Mouse (Mus musculus): ENCODE measurements around the gene Taf1. TPM values are rescaled to one million over a fixed set of nuclear protein-coding genes. Genes with fewer than 3 reads are reported as not detected.

Gene Taf1
- polyA plus RNA-seq, 1 experiment = 34.1 TPM

GRCm38 (mm10) chrX:101620317-101620716 is 87.8 kb downstream of the Taf1 start:
- no peak overlapping the region for H3K27ac ChIP-seq (ENCODE audit: insufficient read depth, low read length)
- no peaks in the 10 kb centered on the region for H3K4me1 ChIP-seq (ENCODE audit: control insufficient read depth, insufficient read depth, low read length)
- no peak overlapping the region for H3K4me3 ChIP-seq (ENCODE audit: insufficient read depth, low read length)
- TF ChIP-seq CTCF (IDR thresholded peaks at IDR 0.05; ENCODE audit: extremely low read depth, insufficient read depth, low read length) (no peak), POLR2A (IDR thresholded peaks at IDR 0.05; ENCODE audit: extremely low read depth, insufficient read depth, low read length) (no peak)

GRCm38 (mm10) chrX:101622539-101622938 is 90.0 kb downstream of the Taf1 start:
- H3K27ac ChIP-seq (ENCODE audit: insufficient read depth, low read length) = no peak overlapping the region
- H3K4me1 ChIP-seq (ENCODE audit: control insufficient read depth, insufficient read depth, low read length) = no peaks in the 10 kb centered on the region
- no peak overlapping the region for H3K4me3 ChIP-seq (ENCODE audit: insufficient read depth, low read length)
- TF ChIP-seq POLR2A (IDR thresholded peaks at IDR 0.05; ENCODE audit: extremely low read depth, insufficient read depth, low read length) = no peak
- TF ChIP-seq CTCF (IDR thresholded peaks at IDR 0.05; ENCODE audit: extremely low read depth, insufficient read depth, low read length) = no peak

- Histone ChIP-seq H3K4me1 (ENCODE audit: control insufficient read depth, insufficient read depth, low read length) (no peaks in the 10 kb centered on the region), H3K27ac (ENCODE audit: insufficient read depth, low read length) (no peak overlapping the region), H3K4me3 (ENCODE audit: insufficient read depth, low read length) (no peak overlapping the region)
- TF ChIP-seq CTCF (IDR thresholded peaks at IDR 0.05; ENCODE audit: extremely low read depth, insufficient read depth, low read length) = no peak
- TF ChIP-seq POLR2A (IDR thresholded peaks at IDR 0.05; ENCODE audit: extremely low read depth, insufficient read depth, low read length) = no peak
These were observed 104.4 kb downstream of the Taf1 start for GRCm38 (mm10) chrX:101636821-101637525.

GRCm38 (mm10) chrX:101638856-101639255 is 106.3 kb downstream of the Taf1 start:
- H3K4me1 ChIP-seq (ENCODE audit: control insufficient read depth, insufficient read depth, low read length) = no peaks in the 10 kb centered on the region; the same call in 1 of the 2 replicates
- H3K4me3 ChIP-seq (ENCODE audit: insufficient read depth, low read length) = peak overlapping the region; percentile 90; the same call in 1 of the 2 replicates
- H3K27ac ChIP-seq (ENCODE audit: insufficient read depth, low read length) = no peak overlapping the region
- TF ChIP-seq POLR2A (IDR thresholded peaks at IDR 0.05; ENCODE audit: extremely low read depth, insufficient read depth, low read length) = no peak
- TF ChIP-seq CTCF (IDR thresholded peaks at IDR 0.05; ENCODE audit: extremely low read depth, insufficient read depth, low read length) = no peak

GRCm38 (mm10) chrX:101639306-101639705 is 106.8 kb downstream of the Taf1 start:
- Histone ChIP-seq H3K4me1 (ENCODE audit: control insufficient read depth, insufficient read depth, low read length) (no peaks in the 10 kb centered on the region; the same call in 1 of the 2 replicates), H3K27ac (ENCODE audit: insufficient read depth, low read length) (0 out of 2 replicates have a peak overlapping the region, but pooled peaks have one; percentile 52), H3K4me3 (ENCODE audit: insufficient read depth, low read length) (peak overlapping the region; percentile 90; the same call in 1 of the 2 replicates)
- TF ChIP-seq CTCF (IDR thresholded peaks at IDR 0.05; ENCODE audit: extremely low read depth, insufficient read depth, low read length) = no peak
- TF ChIP-seq POLR2A (IDR thresholded peaks at IDR 0.05; ENCODE audit: extremely low read depth, insufficient read depth, low read length) = no peak

GRCm38 (mm10) chrX:101639741-101640166 is 107.2 kb downstream of the Taf1 start, which contains the start of gene Ogt:
Gene Ogt (plus strand): TSS chrX:101640060.
- Histone ChIP-seq H3K4me3 (ENCODE audit: insufficient read depth, low read length) (peak within 1 kb of the TSS; percentile 90), H3K4me1 (ENCODE audit: control insufficient read depth, insufficient read depth, low read length) (no peaks in the 10 kb centered on the region; the same call in 1 of the 2 replicates), H3K27ac (ENCODE audit: insufficient read depth, low read length) (peak within 1 kb of the TSS; percentile 85)
- TF ChIP-seq POLR2A (IDR thresholded peaks at IDR 0.05; ENCODE audit: extremely low read depth, insufficient read depth, low read length) = peak; percentile 74
- no peak for TF ChIP-seq CTCF (IDR thresholded peaks at IDR 0.05; ENCODE audit: extremely low read depth, insufficient read depth, low read length)

- Histone ChIP-seq H3K4me3 (ENCODE audit: insufficient read depth, low read length) (peak overlapping the region; percentile 90), H3K4me1 (ENCODE audit: control insufficient read depth, insufficient read depth, low read length) (no peaks in the 10 kb centered on the region; the same call in 1 of the 2 replicates), H3K27ac (ENCODE audit: insufficient read depth, low read length) (peak overlapping the region; percentile 85)
- TF ChIP-seq CTCF (IDR thresholded peaks at IDR 0.05; ENCODE audit: extremely low read depth, insufficient read depth, low read length) (no peak), POLR2A (IDR thresholded peaks at IDR 0.05; ENCODE audit: extremely low read depth, insufficient read depth, low read length) (no peak)
These were observed 107.9 kb downstream of the Taf1 start for GRCm38 (mm10) chrX:101640194-101641160.

GRCm38 (mm10) chrX:101641161-101641530 is 108.6 kb downstream of the Taf1 start:
- no peak for TF ChIP-seq POLR2A (IDR thresholded peaks at IDR 0.05; ENCODE audit: extremely low read depth, insufficient read depth, low read length)
- no peak for TF ChIP-seq CTCF (IDR thresholded peaks at IDR 0.05; ENCODE audit: extremely low read depth, insufficient read depth, low read length)
- Histone ChIP-seq H3K4me3 (ENCODE audit: insufficient read depth, low read length) (peak overlapping the region; percentile 90), H3K4me1 (ENCODE audit: control insufficient read depth, insufficient read depth, low read length) (no peaks in the 10 kb centered on the region; the same call in 1 of the 2 replicates), H3K27ac (ENCODE audit: insufficient read depth, low read length) (no peak overlapping the region)

GRCm38 (mm10) chrX:101642091-101642490 is 109.6 kb downstream of the Taf1 start:
- Histone ChIP-seq H3K4me1 (ENCODE audit: control insufficient read depth, insufficient read depth, low read length) (peaks cover 2% of the 10 kb centered on the region), H3K27ac (ENCODE audit: insufficient read depth, low read length) (peak overlapping the region; percentile 13; the same call in 1 of the 2 replicates), H3K4me3 (ENCODE audit: insufficient read depth, low read length) (peak overlapping the region; percentile 30; the same call in 1 of the 2 replicates)
- no peak for TF ChIP-seq POLR2A (IDR thresholded peaks at IDR 0.05; ENCODE audit: extremely low read depth, insufficient read depth, low read length)

All from cortical plate, adult 2 months (tissue).